Mouse (Mus musculus): ENCODE measurements around the gene Ap1g2.

Ap1g2 gene

DNA sequence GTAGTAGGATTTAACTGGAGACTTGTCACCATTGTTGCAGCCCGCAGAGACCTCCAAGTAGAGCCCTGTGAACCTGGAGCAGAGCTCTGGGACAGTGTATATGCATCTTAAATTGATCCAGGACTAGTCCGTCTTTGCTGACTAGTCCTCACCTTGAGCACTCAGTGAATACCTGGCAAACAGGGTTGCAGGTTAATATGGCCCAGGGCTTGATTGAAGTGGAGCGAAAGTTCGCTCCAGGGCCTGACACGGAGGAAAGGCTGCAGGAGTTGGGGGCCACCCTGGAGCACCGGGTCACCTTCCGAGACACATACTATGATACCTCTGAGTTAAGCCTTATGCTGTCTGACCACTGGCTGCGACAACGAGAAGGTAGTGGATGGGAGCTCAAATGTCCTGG is 11.1 kb downstream of the Ap1g2 start:
- in situ Hi-C loops (cut with MboI; ENCODE audit: low pct_unique_long_range_greater_than_20kb in 1 of 2, low sequenced_read_pairs in 2 of 2, unreplicated experiment in 1 of 2): no loop called here

DNA sequence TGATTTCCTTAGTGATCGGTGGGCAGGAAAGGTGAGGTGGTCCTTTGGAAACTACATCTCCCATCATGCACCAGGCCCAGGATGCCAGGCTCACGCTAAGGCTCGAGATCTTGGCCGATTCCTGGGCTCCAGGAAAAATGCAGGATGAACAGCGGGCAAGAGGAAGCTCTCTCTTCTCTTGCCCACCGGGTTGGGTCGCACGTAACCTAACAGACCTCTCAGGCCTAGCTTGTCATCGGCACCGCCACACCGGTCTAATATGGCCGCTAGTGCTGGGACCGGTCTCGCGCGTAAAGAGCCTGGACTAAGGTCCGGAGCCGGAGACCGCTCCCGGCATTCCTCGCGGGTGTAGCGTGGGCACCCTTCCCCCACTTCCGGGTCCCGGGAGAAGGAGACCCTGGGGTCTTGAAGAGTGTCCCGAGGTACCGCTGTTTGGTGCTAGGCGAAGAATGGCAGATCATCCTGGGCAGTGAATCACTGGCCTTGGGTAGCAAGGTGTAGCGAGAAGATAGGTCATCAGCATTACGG is 11.6 kb downstream of the Ap1g2 start, which contains the start of gene Thtpa:
Thtpa (plus strand) TSS at position 81 of the 528 bp plus-strand sequence.
- in situ Hi-C loops (cut with MboI; ENCODE audit: low pct_unique_long_range_greater_than_20kb in 1 of 2, low sequenced_read_pairs in 2 of 2, unreplicated experiment in 1 of 2): no loop called here

DNA sequence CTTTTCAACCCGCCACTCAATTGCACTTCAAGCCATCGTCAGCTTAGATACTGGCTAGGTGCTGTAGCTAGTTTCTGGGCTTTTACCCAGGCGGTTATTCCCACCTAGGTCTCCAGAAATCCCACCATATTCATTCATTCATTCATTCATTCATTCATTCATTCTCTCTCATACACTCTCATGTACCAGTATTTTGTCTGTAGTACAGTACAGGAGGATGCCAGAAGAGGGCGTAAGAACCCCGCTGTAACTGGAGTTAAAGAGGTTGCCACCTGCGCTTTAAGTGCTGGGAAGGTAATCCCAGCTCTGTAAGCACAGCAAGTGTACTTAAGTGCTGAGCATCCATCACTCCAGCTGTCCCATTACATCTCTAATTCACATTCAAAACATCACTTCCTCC is 12.5 kb downstream of the Ap1g2 start:
- in situ Hi-C loops (cut with MboI; ENCODE audit: low pct_unique_long_range_greater_than_20kb in 1 of 2, low sequenced_read_pairs in 2 of 2, unreplicated experiment in 1 of 2): no loop called here

DNA sequence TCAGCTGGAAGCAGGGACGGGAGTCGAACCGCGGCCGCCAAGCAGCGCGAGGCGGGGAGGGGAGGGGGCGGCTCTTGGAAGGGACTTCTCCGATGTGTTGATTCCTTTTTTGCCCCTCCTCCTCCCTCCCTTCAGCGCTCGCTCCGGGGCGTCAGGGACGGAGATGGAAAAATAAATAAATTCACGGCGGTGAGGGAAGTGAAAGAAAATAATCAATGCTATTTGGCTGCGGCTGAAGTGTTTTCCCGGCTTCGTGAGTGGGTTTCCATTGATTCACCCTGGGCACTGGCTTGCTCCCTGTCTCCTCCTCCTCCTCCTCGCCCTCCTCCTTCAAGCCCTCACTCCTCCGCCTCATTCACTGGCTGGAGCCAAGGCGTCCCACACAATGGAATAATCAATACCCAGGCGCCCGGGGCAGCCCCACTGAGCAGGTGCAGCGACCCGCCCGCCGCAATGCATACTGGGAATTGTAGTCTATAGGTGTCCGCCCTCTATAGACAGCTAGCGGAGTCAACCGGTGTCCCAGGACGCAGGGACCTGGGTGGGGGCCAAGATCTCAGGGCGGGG is 14.3 kb downstream of the Ap1g2 start, which contains the start of gene Zfhx2:
Zfhx2 (minus strand) TSS at position 314 of the 567 bp plus-strand sequence.
- in situ Hi-C loops (cut with MboI; ENCODE audit: low pct_unique_long_range_greater_than_20kb in 1 of 2, low sequenced_read_pairs in 2 of 2, unreplicated experiment in 1 of 2): no loop called here

DNA sequence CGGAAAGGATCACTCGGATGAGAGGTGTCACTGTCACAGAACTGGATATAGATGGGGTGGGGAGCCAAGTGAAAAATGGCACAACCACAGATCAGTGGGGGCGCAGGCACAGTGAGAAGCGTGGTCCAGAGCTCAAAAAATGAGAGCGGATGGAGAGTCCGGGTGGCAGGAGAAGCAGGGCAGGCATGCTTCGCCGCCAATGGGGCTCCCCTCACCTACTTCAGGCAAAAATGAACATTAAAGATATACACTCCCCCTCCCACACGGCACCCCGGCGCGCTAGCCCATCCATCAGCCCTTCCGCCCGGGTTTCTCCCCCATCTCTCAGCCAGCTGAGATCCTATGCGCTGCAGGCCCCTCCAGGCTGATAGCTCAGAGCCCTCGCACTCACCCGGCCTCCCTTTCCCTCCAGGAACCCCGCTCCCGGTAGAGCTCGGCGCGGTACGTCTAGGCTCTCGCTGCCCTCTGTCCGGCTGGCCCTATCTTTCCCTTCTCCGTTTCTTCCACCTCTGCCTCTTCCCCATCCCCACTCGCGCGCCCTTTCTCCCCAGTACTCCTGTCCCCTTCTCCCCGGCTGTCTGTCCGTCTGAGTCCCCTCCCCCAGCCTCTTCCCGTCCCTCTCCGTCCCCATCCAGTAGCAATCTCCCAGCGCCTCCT is 15.1 kb downstream of the Ap1g2 start:
- in situ Hi-C loops (cut with MboI; ENCODE audit: low pct_unique_long_range_greater_than_20kb in 1 of 2, low sequenced_read_pairs in 2 of 2, unreplicated experiment in 1 of 2): no loop called here

DNA sequence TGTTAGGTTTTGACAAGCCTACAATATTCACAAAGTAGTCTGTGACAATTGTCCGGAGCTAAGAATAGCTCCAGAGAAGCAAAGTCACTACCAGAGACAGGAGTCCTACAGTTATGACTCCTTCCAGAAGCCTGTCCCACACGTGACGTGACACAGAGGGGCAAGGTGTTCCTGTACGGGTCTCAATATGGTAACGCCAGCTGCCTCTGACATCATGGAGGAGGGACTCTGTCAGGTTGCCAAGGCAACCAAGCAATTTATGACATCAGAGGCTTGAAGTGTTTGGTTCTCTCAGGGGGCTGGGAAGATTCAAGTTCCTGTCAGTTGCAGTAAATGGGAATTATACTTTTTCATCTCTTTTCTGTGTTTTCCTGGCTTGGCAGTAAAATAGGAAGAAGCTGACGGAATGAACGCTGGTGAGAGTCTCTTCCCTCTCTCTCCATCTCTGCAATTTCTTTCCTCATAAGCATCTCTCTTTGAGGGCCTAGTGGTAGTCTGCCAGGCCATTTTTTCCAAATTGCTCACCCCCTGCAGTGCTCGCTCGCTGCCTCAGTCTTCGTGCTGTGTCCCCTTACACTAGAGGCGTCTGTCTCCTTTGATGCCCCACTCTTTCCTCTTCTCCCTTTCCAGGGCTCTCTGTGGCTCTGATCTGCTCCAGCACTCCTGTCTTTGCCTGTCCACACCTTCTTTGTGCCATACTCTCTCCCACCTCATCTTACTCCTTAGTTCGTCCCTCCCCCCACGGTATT is 17.0 kb downstream of the Ap1g2 start:
- in situ Hi-C loops (cut with MboI; ENCODE audit: low pct_unique_long_range_greater_than_20kb in 1 of 2, low sequenced_read_pairs in 2 of 2, unreplicated experiment in 1 of 2): no loop called here

DNA sequence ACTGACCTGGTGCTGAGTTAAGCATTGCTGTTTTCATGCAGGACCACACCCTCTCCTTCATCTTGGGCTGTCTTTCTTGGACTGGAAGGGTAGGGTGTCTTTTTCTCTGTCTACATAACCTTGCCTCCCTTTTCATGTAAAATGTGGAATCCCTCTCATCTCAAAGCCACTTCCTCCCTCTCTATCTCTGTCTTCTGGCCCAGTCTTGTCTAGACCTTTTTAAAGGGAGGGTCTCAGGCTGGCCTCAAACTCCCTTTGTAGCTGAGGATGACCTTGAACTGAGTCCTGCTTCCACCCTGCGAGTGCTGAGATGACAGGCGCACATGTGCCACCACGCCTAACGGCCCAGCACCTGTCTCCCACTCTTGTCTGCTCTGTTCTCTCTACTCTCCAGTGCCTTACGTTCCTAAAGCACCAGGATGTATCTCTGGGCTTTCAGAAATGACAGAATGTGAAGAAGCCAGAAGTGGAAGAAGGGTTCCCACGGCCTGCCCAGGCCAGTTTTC is 20.3 kb downstream of the Ap1g2 start:
- in situ Hi-C loops (cut with MboI; ENCODE audit: low pct_unique_long_range_greater_than_20kb in 1 of 2, low sequenced_read_pairs in 2 of 2, unreplicated experiment in 1 of 2): no loop called here

DNA sequence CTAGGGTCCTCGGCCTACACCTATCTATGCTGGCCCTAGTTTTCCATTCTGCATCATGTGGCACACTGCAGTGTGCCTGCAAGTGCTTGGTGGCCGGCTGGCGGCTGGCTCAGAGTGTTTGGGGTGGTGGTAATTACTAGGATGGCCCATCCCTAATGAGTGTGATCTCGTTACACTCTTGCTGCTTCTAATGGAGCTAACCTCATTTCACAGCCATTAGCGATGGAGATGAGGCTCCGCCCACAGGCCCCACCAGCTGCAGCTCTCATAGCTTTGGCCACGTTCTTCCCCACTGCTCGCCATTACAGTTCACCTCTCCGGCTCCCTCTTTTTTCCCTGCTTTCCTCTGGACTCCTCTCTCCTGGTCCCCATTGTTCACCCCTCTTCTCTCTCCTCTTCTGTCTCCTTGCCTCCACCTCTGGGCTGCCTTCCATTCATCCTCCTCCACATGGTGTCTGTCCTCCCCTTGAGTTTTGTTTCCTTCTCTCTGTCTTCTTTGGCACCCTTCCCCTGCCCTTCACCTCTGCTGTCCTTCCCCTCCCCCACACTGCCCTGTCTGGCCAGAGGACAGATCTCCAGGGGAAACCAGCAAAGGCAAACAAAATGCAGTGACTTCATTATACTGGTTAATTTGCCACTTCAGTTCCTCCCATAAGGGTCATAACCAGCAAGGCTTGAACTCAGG is 20.9 kb downstream of the Ap1g2 start:
- in situ Hi-C loops (cut with MboI; ENCODE audit: low pct_unique_long_range_greater_than_20kb in 1 of 2, low sequenced_read_pairs in 2 of 2, unreplicated experiment in 1 of 2): no loop called here

DNA sequence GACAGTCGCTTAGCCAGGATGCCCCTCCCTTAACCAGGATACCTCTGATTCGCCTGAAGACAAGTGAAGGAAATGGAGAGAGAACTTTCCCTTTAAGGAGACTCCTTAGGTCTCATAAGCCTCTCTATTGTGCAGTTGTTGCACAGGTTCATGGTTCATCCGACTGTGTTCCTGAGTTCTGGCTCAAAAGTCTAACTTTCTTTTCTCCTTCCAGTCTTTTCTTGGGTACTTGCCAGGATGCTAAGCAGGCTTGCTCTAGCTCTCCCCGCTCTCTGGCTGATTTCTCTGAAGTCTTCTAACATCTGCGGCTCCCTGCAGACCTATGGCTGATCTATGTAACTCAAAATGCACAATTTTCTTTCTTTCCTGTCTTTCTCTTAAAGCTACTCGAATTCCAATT is 22.9 kb downstream of the Ap1g2 start:
- in situ Hi-C loops (cut with MboI; ENCODE audit: low pct_unique_long_range_greater_than_20kb in 1 of 2, low sequenced_read_pairs in 2 of 2, unreplicated experiment in 1 of 2): loop anchor here in 1 of 2 experiments (5.0 kb wide), 1 partner anchor 56 kb away; no protein-coding TSS in a partner anchor

DNA sequence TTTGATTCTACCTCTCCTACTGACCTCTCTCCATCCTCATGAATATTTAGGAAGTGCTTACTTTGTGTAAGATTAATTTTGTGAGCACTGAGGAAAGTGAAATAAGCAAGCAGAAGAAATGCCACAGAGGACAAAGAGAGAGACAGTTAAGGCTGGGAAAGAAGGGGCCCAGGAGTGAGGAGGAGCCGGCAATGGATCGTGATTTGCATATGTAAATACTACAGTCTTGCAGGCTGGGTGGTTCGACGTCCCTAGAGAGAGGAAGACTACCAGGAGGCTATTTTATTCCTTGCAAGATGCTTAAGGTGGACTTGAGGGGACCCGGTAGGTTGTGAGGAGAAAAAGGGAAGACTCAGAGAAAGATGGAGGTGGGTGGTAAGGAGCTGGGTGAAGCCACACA is 25.3 kb downstream of the Ap1g2 start:
- in situ Hi-C loops (cut with MboI; ENCODE audit: low pct_unique_long_range_greater_than_20kb in 1 of 2, low sequenced_read_pairs in 2 of 2, unreplicated experiment in 1 of 2): loop anchor here in 1 of 2 experiments (5.0 kb wide), 1 partner anchor 54 kb away; no protein-coding TSS in a partner anchor

DNA sequence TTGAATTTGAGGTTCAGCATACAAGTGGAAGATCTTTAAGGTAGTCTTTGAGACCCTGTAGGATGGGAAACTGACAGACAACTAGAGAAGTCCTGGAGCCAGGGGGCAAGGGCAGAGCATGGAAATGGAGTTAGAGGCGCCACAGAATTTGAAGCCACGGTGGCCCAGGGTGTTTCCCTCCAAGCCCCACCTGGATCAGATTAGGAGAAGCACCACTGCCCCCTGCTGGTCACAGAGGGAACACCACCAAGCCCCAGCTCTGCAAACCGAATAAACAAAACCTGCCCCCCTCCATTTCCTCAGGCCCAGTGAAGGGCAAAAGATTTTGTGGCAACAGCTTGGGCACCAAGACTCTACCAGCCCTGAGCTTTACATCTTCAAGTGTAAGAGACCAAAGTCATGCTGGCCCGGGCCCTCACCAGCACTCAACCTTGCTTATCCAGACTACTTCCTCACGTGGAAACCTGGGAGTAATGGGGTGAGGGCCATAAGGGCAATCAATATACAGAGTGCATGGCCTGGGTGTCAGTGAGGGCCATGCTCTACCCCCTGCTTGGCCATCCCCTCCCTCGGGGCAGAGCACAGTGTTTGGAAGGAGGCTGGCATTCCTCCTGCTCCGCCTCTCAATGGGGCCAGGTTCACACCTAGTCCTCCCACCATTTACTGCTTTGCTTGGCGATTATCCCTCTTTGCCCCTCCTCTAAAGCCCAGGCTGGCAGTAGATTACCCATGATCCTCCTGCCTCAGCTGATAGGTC is 27.0 kb downstream of the Ap1g2 start:
- in situ Hi-C loops (cut with MboI; ENCODE audit: low pct_unique_long_range_greater_than_20kb in 1 of 2, low sequenced_read_pairs in 2 of 2, unreplicated experiment in 1 of 2): loop anchor here in 1 of 2 experiments (5.0 kb wide), 1 partner anchor 52 kb away; no protein-coding TSS in a partner anchor

DNA sequence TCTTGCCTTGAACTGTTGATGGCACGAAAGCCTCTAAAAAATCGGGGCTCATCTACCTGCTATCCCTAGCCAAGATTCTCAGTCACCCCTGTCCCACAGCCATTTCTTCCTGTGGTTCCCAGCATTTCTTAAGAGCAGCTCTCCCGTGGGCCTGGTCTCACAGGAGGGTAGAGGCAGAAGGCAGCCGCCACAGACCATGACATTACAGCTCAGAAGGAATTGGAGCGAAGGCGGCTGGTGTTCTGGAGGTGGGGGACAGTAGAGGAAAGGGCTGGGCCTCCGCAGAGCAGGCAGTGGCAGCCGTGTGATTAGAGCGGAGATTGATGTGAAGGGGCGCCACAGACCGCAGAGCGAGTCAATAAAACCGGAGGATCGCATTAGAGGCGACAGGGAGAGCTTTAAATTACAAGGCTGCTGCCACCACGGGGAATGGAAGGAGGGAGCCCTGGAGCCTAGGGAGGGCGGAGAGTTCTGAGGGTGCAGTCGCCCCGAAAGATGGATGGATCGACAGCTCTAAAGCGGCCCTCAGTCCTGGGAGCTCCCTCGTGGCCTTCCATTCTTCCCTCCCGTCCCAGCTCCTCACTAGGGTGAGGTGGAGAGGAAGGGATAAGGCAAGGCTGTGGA is 27.9 kb downstream of the Ap1g2 start:
- in situ Hi-C loops (cut with MboI; ENCODE audit: low pct_unique_long_range_greater_than_20kb in 1 of 2, low sequenced_read_pairs in 2 of 2, unreplicated experiment in 1 of 2): loop anchor here in 1 of 2 experiments (5.0 kb wide), 1 partner anchor 51 kb away; no protein-coding TSS in a partner anchor

DNA sequence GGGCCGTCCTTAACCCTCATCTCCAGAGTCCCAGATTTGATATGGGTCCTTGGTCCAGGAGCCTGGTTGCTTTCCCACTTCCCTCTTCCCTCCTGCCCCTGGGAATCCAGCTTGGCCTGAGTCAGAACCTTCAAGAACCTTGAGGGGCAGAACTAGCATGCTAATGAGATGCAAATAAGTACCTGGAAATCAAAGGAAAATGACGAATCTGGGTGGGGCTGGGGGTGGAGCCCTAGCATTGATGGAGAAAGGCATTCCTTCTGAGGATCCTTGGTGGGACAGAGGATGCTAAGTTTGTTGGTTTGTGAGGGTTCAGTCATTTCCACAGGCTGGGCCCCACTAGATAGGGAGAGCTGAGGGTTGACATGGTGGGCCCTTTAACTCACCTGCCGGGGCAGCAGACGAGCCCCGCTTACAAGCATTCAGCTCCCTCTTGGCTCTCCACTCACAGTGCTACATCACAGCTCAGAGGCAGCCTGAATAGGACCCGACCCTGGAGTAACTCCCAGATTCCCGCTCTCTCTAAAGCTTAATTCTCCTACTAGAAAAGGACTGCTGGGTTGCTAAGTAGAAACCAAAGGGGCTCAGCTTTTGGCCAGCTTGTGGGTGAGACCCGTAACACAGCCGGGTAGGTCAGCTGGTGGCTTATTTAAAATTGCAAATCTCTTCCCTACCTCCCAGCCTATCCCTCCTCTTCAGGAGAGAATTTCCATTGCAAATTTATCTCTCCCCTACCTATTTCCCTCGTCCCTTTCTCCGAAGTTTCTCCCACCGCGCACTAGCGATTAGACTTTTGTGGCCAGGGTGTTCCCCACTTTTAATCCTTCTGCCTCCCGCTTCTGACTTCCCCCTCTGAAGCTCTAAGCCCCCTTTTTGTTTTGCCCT is 28.7 kb downstream of the Ap1g2 start:
- in situ Hi-C loops (cut with MboI; ENCODE audit: low pct_unique_long_range_greater_than_20kb in 1 of 2, low sequenced_read_pairs in 2 of 2, unreplicated experiment in 1 of 2): loop anchor here in 1 of 2 experiments (5.0 kb wide), 1 partner anchor 50 kb away; no protein-coding TSS in a partner anchor

DNA sequence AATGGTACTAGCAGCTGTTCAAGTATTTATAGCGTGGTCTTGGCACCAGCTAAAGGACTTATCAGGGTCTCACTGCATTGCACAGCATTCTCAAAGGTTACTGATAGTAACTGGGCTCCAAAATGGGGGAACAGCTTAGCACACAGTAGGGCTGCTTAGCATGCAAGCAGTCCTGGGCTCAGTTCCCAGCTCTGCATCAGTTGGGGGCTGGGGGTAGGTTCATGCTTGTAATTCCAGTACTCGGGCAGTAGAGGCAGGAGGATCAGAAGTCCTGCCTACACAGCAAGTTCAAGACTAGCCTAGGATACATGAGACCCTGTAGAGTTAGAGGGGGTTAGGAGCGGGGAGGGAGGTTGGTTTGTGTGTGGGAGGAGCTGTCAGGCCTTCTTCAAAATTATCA is 29.4 kb downstream of the Ap1g2 start:
- in situ Hi-C loops (cut with MboI; ENCODE audit: low pct_unique_long_range_greater_than_20kb in 1 of 2, low sequenced_read_pairs in 2 of 2, unreplicated experiment in 1 of 2): loop anchor here in 1 of 2 experiments (5.0 kb wide), 1 partner anchor 50 kb away; no protein-coding TSS in a partner anchor

DNA sequence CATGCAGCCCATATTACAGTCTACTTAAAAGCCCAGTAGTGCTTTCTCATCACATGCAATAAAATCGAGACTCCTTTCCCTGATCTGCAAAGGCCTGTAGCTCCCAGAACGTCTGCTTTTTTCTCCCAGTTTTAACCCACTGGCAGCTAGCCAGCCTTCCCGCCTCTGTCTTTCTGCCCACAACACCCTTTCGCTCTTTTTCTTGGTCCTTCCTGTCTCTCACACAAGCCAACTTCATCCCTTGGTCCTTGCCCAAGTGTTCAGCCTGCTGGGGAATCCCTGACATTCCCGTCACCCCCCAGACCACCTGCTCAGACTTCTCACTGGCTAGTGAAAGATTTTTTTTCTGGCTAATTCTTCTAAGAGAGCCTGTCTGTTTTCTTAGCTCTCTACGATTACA is 30.2 kb downstream of the Ap1g2 start:
- in situ Hi-C loops (cut with MboI; ENCODE audit: low pct_unique_long_range_greater_than_20kb in 1 of 2, low sequenced_read_pairs in 2 of 2, unreplicated experiment in 1 of 2): loop anchor here in 1 of 2 experiments (5.0 kb wide), 1 partner anchor 49 kb away; no protein-coding TSS in a partner anchor

DNA sequence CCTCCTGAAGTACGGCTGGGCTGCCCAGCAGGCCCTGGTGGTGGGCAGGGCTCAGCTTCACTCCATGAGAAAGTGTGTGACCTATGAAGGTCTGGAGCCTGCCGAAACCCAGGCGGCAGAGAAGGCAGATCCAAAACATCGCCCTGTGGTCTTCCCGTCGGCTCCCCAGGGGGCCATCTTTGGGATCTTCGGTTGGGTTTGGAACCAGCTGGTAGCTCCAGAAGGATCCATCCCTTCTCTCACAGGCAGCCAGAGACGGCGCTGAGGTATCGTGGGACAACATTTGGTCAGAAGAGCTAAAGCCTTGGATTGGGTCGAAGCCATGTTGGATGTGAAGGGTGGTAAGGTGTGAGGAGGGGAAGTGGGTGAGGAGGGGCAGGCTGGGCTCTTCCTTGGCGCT is 32.0 kb downstream of the Ap1g2 start:
- in situ Hi-C loops (cut with MboI; ENCODE audit: low pct_unique_long_range_greater_than_20kb in 1 of 2, low sequenced_read_pairs in 2 of 2, unreplicated experiment in 1 of 2): no loop called here

All from mouse embryonic stem cell (cell line).